Mouse (Mus musculus) heart, embryonic 16.5 days (tissue): ENCODE data around the gene Camk1d. TPM values are rescaled to one million over a fixed set of nuclear protein-coding genes. Genes with fewer than 3 reads are reported as not detected.

Experiments
- ATAC-seq: fragments of 200-750 bp; cut with Nextera tagmentation; replicated peaks from 2 replicates; pipeline ENCODE4 v1.8.0; 2017; ENCODE audit warnings: moderate number of reproducible peaks; ENCODE audit not compliant: insufficient read depth, low FRiP score; ENCODE audit errors: extremely low read depth
- H3K27ac ChIP-seq: fragments of 300-500 bp; sonication (generic); 2 replicates; pipeline ENCODE4 v1.5.1; 2014; ENCODE audit warnings: mild to moderate bottlenecking, low read length, control low read depth, moderate library complexity
- H3K27me3 ChIP-seq: fragments of 300-500 bp; sonication (generic); 2 replicates; pipeline ENCODE4 v1.6.1; 2014; ENCODE audit warnings: low read length, mixed read lengths; ENCODE audit not compliant: control insufficient read depth, insufficient read depth
- H3K36me3 ChIP-seq: fragments of 300-500 bp; sonication (generic); 2 replicates; pipeline ENCODE4 v1.6.1; 2014; ENCODE audit not compliant: control insufficient read depth, insufficient read depth
- H3K4me1 ChIP-seq: fragments of 300-500 bp; sonication (generic); 2 replicates; pipeline ENCODE4 v1.6.1; 2014; ENCODE audit warnings: low read length, mixed read lengths; ENCODE audit not compliant: control insufficient read depth, insufficient read depth
- H3K4me2 ChIP-seq: fragments of 300-500 bp; sonication (generic); 2 replicates; pipeline ENCODE4 v1.6.1; 2014; ENCODE audit warnings: low read depth, mild to moderate bottlenecking, control low read depth, low read length
- H3K4me3 ChIP-seq: fragments of 300-500 bp; sonication (generic); 2 replicates; pipeline ENCODE4 v1.5.1; 2014; ENCODE audit warnings: mild to moderate bottlenecking, control low read depth, low read length
- H3K9ac ChIP-seq: fragments of 300-500 bp; sonication (generic); 2 replicates; pipeline ENCODE4 v1.6.1; 2014; ENCODE audit warnings: low read length, control low read depth
- H3K9me3 ChIP-seq: fragments of 300-500 bp; sonication (generic); replicated peaks from 2 replicates; pipeline ENCODE4 v1.6.1; 2016; ENCODE audit warnings: low read length; ENCODE audit not compliant: control insufficient read depth
- WGBS: fragments of 180-500 bp; shearing (Covaris S2); extraction: QIAGEN DNeasy Blood & Tissue Kit; methylation state at CpG from one replicate; pipeline ENCODE4 v1.1.7; 2014; 5-methylcytosine and 5-hydroxymethylcytosine counted together
- polyA plus RNA-seq: library from polyadenylated mRNA; unstranded; fragments of >200 nt; fragmentation: Nextera tagmentation; extraction: Ambion mirVana; gene quantifications from 2 replicates; pipeline ENCODE4 v1.2.1, GENCODE M21; 2015

The Camk1d gene
- polyA plus RNA-seq, 1 experiment from 2014 or later: 5.9 TPM

GRCm38 (mm10) chr2:5694094-5694493 lies 20.2 kb downstream of the Camk1d start:
- no peak overlapping the region for H3K4me3 ChIP-seq
- ATAC-seq: no peak
- WGBS: 80% methylated on average over 9 of the region's 9 CpGs

DNA sequence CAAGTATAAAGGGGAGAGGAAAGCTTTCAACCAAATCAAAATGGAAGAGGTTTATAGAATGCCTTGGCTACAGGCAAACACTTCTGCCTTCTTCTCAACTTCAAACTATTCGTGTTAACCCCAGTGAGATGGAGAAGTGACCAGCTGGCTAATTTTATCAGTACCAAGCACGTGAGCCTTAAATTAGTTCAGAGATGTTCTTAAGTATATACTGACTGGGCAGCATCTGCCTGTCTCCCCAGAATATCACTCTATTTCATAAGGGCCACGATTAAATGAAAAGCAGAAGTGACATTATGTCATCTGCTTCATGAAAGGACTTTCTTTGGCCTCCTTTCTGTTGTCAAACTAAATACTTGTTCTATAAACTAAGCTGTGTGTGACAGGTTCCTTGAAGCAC lies 22.6 kb downstream of the Camk1d start:
- H3K4me3 ChIP-seq: no peak overlapping the region
- ATAC-seq: no peak
- WGBS: 58% methylated on average over 3 of the region's 3 CpGs
- no peaks in the 10 kb centered on the region for H3K27me3 ChIP-seq
- H3K27ac ChIP-seq: no peak overlapping the region
- no peak overlapping the region for H3K9ac ChIP-seq
- no peaks in the 10 kb centered on the region for H3K36me3 ChIP-seq
- H3K4me1 ChIP-seq: no peaks in the 10 kb centered on the region
- no peak overlapping the region for H3K4me2 ChIP-seq
- H3K9me3 ChIP-seq: no peaks in the 10 kb centered on the region

More at GRCm38 (mm10) chr2:5694094-5694493, 20.2 kb downstream of the Camk1d start:
- Histone ChIP-seq H3K4me2 (no peak overlapping the region), H3K27me3 (no peaks in the 10 kb centered on the region), H3K9ac (no peak overlapping the region), H3K27ac (no peak overlapping the region), H3K9me3 (no peaks in the 10 kb centered on the region), H3K4me1 (no peaks in the 10 kb centered on the region), H3K36me3 (no peaks in the 10 kb centered on the region)

DNA sequence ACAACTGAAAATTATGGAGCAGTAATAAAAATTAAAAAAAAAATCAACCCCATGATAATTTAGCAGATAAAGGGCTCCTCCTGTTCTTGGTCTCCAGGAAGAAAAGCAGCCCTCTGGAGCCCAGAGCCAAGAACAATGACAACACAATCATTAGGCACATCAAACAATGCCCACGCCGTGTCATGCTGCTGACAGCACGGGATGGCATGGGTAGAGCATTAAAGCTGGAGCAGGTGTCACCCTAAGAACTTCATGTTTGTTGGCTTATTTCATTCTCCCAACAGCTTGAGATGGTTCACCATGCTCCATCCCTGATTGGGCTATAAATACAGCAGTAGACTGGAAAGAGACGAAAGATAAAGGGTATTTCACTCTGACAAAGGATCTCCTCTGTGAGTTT lies 30.9 kb downstream of the Camk1d start:
- H3K9ac ChIP-seq: no peak overlapping the region
- 92% methylated on average over 4 of the region's 4 CpGs for WGBS

DNA sequence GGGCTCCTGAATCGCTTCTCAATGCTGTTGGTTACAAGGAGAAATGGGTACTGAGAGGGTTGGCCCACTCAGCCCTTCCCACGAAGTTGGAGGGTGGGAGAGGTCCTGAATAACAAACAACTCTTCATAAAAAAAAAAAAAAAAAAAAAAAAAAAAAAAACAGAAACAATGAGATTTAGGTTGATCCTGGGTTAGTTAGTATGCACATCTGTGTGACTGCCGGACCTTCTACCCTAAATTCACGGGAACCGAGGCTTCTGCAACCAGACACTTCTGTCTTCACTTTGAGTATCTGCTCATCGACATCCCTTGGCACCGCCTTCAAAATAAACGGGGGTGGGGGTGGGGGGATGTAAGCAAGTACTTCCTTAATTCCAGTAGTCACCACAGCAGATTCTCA lies 32.4 kb downstream of the Camk1d start:
- Histone ChIP-seq H3K4me3 (no peak overlapping the region), H3K4me1 (no peaks in the 10 kb centered on the region), H3K9me3 (no peaks in the 10 kb centered on the region), H3K9ac (no peak overlapping the region), H3K27me3 (no peaks in the 10 kb centered on the region), H3K4me2 (no peak overlapping the region), H3K36me3 (no peaks in the 10 kb centered on the region), H3K27ac (no peak overlapping the region)
- no peak for ATAC-seq
- 65% methylated on average over 8 of the region's 8 CpGs for WGBS

More for the DNA sequence above, 30.9 kb downstream of the Camk1d start:
- no peak overlapping the region for H3K27ac ChIP-seq
- H3K4me2 ChIP-seq: no peak overlapping the region
- no peaks in the 10 kb centered on the region for H3K27me3 ChIP-seq
- H3K9me3 ChIP-seq: no peaks in the 10 kb centered on the region
- no peaks in the 10 kb centered on the region for H3K4me1 ChIP-seq
- H3K4me3 ChIP-seq: no peak overlapping the region
- H3K36me3 ChIP-seq: no peaks in the 10 kb centered on the region
- ATAC-seq: no peak

DNA sequence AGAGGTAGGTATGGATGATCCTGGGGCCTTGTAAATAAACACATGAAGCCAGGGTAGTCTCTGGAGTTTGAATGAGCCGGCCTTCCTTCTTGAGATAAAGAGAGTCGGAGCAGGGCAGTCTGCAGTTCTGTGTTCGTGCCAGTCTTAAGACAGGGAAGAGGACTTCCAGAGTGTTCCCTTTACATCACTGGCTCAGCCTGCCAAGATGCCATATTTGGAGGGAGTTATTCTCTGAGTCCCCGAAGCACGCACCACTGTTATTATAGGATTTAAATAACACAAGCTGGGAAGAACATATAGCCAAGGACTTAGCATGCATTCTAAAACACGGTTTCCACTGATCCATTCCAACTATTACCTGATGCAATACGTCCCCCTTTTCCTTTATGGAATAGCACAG lies 33.0 kb downstream of the Camk1d start:
- H3K4me1 ChIP-seq: 0 out of 2 replicates have a peak, but pooled peaks cover under 1% of the 10 kb centered on the region
- H3K27ac ChIP-seq: no peak overlapping the region
- no peak overlapping the region for H3K4me3 ChIP-seq
- H3K9ac ChIP-seq: no peak overlapping the region
- H3K9me3 ChIP-seq: no peaks in the 10 kb centered on the region
- no peaks in the 10 kb centered on the region for H3K27me3 ChIP-seq
- 55% methylated on average over 7 of the region's 7 CpGs for WGBS
- H3K4me2 ChIP-seq: no peak overlapping the region
- H3K36me3 ChIP-seq: no peaks in the 10 kb centered on the region
- ATAC-seq: no peak

GRCm38 (mm10) chr2:5679055-5679454 lies 35.3 kb downstream of the Camk1d start:
- 0 out of 2 replicates have a peak, but pooled peaks cover 4% of the 10 kb centered on the region for H3K4me1 ChIP-seq
- no peak overlapping the region for H3K4me3 ChIP-seq
- no peaks in the 10 kb centered on the region for H3K27me3 ChIP-seq
- no peak for ATAC-seq
- H3K36me3 ChIP-seq: no peaks in the 10 kb centered on the region
- no peak overlapping the region for H3K9ac ChIP-seq
- no peak overlapping the region for H3K4me2 ChIP-seq
- WGBS: 60% methylated on average over 2 of the region's 2 CpGs
- no peak overlapping the region for H3K27ac ChIP-seq
- H3K9me3 ChIP-seq: no peaks in the 10 kb centered on the region

DNA sequence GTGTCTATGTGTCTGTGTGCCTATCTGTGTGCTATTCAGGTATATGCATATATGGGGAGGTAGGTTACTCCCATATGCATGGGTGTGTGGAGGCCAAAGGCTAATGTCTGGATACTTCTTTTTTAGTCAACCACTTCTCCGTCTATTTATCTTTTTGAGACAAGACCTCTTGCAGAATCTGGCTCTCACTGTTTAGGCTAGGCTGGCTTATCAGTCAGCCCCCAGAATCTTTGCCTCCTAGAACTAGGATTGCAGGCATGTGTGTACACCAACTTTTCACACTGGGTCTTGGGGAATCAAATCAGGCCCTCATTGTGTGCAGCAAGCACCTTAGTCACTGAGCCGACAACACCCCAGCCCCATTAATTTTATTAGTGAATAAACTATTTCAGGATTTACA lies 36.8 kb downstream of the Camk1d start:
- 0 out of 2 replicates have a peak, but pooled peaks cover 4% of the 10 kb centered on the region for H3K4me1 ChIP-seq
- H3K4me2 ChIP-seq: no peak overlapping the region
- no peaks in the 10 kb centered on the region for H3K27me3 ChIP-seq
- H3K4me3 ChIP-seq: no peak overlapping the region
- 47% methylated on average over 2 of the region's 2 CpGs for WGBS
- H3K27ac ChIP-seq: no peak overlapping the region
- H3K9me3 ChIP-seq: no peaks in the 10 kb centered on the region
- ATAC-seq: no peak
- H3K9ac ChIP-seq: no peak overlapping the region
- no peaks in the 10 kb centered on the region for H3K36me3 ChIP-seq

- Histone ChIP-seq H3K4me2 (no peak overlapping the region), H3K9me3 (no peaks in the 10 kb centered on the region), H3K27me3 (no peaks in the 10 kb centered on the region), H3K4me1 (0 out of 2 replicates have a peak, but pooled peaks cover 4% of the 10 kb centered on the region), H3K4me3 (no peak overlapping the region), H3K36me3 (no peaks in the 10 kb centered on the region), H3K9ac (no peak overlapping the region), H3K27ac (no peak overlapping the region)
- WGBS: 77% methylated on average over 8 of the region's 8 CpGs
- no peak for ATAC-seq
Observed at GRCm38 (mm10) chr2:5676786-5677185, 37.5 kb downstream of the Camk1d start.

DNA sequence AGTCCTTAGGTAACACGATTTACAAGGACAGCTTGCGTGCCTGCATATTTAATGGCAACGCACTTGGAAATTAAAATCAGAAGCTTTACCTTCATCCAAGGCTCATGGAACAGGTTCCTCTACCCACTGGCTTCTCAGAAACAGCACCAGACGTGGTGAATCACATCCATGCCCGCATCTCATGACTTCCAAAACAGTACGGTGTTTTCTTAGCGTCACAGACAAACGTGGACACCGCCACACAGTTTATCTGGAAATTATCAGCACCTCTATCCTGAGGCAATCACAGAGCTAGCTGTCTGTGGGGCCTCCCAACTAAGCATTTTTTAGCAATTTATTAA lies 38.2 kb downstream of the Camk1d start:
- H3K4me1 ChIP-seq: 0 out of 2 replicates have a peak, but pooled peaks cover 4% of the 10 kb centered on the region
- H3K27ac ChIP-seq: no peak overlapping the region
- WGBS: 48% methylated on average over 9 of the region's 9 CpGs
- H3K9ac ChIP-seq: no peak overlapping the region
- no peaks in the 10 kb centered on the region for H3K36me3 ChIP-seq
- H3K4me2 ChIP-seq: no peak overlapping the region
- H3K4me3 ChIP-seq: no peak overlapping the region
- no peaks in the 10 kb centered on the region for H3K27me3 ChIP-seq
- H3K9me3 ChIP-seq: no peaks in the 10 kb centered on the region
- ATAC-seq: no peak
